Mouse (Mus musculus): ENCODE results near the gene Galnt16. TPM values are rescaled to one million over a fixed set of nuclear protein-coding genes. Genes with fewer than 3 reads are reported as not detected.

The Galnt16 gene
- polyA plus RNA-seq, 1 experiment: 30.7 TPM

DNA sequence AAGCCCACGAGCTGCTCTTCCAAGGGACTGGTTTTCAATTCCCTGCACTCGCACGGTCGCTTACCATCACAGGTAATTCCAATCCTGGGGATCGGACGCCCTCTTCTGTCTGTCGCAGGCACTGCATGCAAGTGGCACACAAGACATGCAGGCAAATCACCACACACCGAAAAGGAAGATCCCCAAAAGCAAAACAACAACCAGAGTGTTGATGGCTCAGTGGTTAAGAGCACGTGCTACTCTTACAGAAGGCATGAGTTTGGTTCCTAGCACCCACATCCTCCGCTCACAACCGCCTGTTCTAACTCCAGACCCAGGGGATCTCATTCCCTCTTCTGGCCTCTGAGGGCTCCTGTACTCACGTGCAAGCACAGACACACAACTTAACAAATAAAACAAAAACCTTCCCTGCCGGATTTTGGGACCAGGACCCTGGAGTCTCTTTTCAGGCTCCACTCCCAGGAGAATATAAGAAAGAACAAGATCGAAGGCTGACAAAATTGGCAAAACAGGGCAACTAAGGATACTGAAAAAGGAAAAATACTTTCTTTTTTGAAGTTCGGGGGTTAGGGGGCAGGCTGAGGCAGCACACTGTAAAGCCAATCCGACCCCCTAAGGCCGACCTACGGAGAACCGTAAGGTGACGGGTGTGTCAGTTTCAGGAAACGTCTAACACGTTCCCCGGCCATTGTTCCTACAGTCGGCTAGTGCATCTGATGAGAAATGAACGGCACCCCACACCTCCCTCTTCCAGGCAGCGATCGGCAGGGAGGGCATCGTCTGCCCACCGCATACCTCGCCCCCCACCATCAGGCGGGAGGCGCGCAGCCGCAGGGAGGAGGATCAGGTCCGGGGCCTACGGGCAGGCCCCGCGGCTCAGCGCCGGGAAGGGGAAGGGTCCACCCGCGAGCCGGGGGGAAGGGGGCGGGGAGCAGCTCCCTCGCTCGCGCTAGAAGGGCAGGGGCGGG, 124.9 kb downstream of the Galnt16 start:
- peak; percentile 40 for TF ChIP-seq CTCF (IDR thresholded peaks at IDR 0.05; ENCODE audit: extremely low read depth, insufficient read depth, low read length)
- TF ChIP-seq POLR2A (IDR thresholded peaks at IDR 0.05; ENCODE audit: extremely low read depth, insufficient read depth, low read length): no peak
- Histone ChIP-seq H3K4me3 (ENCODE audit: insufficient read depth, low read length) (peak overlapping the region; percentile 90), H3K27ac (ENCODE audit: insufficient read depth, low read length) (no peak overlapping the region), H3K4me1 (ENCODE audit: control insufficient read depth, insufficient read depth, low read length) (peaks cover 6% of the 10 kb centered on the region)

DNA sequence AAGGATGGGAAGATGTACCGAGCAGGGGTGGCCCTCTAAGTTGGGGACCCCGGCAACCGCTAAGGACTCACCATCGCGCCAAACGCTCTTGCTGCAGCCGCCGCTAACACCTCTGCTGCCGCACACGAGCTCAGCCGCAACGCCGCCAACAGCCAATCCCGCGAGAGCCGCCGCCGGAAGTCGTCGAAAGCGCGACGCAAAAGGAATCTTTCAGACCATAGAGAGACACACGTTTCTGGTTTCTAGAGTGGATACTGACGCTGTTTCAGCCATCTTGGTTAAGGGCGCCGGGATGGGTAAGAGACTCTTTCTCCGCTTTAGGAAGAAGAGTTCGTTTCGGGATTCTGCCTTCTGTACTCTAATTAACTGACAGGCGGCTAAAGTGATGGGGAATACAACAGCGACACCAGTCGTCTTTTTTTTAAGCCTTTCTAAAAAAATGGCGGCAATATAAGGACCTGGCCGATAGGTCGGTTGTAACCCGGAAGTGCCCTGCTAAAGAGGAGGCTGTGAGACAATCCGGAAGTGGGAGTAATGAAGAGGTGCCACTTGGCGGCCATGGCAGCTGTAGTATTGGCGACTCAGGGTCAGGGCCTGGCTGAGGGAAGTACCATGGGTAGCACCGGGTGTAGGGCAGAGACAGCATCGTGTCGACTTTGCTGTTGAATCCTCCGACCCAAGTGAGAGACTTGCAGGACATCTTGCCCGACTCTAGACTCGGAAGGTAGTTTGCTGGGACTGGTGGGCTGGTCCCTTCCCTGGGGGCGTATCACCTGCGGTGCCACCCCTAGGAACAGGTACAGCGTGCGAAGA, 125.8 kb downstream of the Galnt16 start, which contains the start of the genes Slc39a9 and Erh:
TSS of gene Slc39a9 (plus strand) at position 191 of the 813 bp plus-strand sequence.
TSS of gene Erh (minus strand) at position 649 of the 813 bp plus-strand sequence.
- peak within 1 kb of the TSS; percentile 90 for H3K4me3 ChIP-seq (ENCODE audit: insufficient read depth, low read length)
- peaks cover 6% of the 10 kb centered on the region for H3K4me1 ChIP-seq (ENCODE audit: control insufficient read depth, insufficient read depth, low read length)

DNA sequence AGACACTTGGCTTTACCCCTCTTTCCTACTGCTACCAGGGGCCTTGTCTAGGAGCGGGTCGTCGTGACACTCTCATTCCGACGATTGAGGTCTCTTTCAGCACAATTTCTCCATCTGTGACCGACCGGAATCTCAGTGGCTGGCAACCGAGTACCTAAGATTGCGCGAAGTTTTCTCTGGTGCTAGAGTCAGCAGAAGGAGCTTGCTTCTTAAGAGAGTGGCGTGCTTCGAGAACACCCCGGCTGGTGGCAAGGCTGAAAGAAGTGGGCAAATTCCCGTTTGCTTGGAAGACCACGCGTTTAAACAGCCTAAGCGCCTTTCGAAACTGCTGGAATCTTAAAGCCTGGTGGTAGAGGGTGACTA, 126.4 kb downstream of the Galnt16 start:
- Histone ChIP-seq H3K4me3 (ENCODE audit: insufficient read depth, low read length) (peak overlapping the region; percentile 90), H3K27ac (ENCODE audit: insufficient read depth, low read length) (no peak overlapping the region), H3K4me1 (ENCODE audit: control insufficient read depth, insufficient read depth, low read length) (peaks cover 6% of the 10 kb centered on the region)
- TF ChIP-seq POLR2A (IDR thresholded peaks at IDR 0.05; ENCODE audit: extremely low read depth, insufficient read depth, low read length): no peak
- TF ChIP-seq CTCF (IDR thresholded peaks at IDR 0.05; ENCODE audit: extremely low read depth, insufficient read depth, low read length): no peak

More for the DNA sequence above, 125.8 kb downstream of the Galnt16 start, which contains the start of the genes Slc39a9 and Erh:
- TF ChIP-seq CTCF (IDR thresholded peaks at IDR 0.05; ENCODE audit: extremely low read depth, insufficient read depth, low read length) (no peak), POLR2A (IDR thresholded peaks at IDR 0.05; ENCODE audit: extremely low read depth, insufficient read depth, low read length) (peak; percentile 77; the same call in 1 of the 2 replicates)
- no peak within 1 kb of the TSS; the same call in 1 of the 2 replicates for H3K27ac ChIP-seq (ENCODE audit: insufficient read depth, low read length)

DNA sequence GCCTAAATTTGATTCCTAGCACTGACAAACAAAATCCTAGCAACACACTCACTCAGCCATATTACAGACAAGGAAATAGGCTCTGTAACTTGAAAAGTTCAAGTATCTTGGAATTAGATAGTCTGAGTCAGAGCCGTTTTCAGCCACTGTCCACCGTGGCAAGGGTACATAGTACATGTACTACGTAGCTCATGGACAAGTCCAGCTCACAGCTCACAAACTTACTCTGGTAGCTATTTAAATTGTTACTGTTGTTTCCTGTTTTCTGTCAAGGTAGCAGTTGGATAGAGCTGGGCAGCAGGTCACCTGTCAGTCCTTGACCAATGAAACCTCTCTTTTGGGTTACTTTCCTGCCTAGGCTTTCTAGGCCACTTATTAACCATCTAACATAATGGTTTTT, 128.3 kb downstream of the Galnt16 start:
- peaks cover 6% of the 10 kb centered on the region for H3K4me1 ChIP-seq (ENCODE audit: control insufficient read depth, insufficient read depth, low read length)
- no peak overlapping the region for H3K27ac ChIP-seq (ENCODE audit: insufficient read depth, low read length)
- H3K4me3 ChIP-seq (ENCODE audit: insufficient read depth, low read length): no peak overlapping the region
- TF ChIP-seq POLR2A (IDR thresholded peaks at IDR 0.05; ENCODE audit: extremely low read depth, insufficient read depth, low read length) (no peak), CTCF (IDR thresholded peaks at IDR 0.05; ENCODE audit: extremely low read depth, insufficient read depth, low read length) (no peak)

DNA sequence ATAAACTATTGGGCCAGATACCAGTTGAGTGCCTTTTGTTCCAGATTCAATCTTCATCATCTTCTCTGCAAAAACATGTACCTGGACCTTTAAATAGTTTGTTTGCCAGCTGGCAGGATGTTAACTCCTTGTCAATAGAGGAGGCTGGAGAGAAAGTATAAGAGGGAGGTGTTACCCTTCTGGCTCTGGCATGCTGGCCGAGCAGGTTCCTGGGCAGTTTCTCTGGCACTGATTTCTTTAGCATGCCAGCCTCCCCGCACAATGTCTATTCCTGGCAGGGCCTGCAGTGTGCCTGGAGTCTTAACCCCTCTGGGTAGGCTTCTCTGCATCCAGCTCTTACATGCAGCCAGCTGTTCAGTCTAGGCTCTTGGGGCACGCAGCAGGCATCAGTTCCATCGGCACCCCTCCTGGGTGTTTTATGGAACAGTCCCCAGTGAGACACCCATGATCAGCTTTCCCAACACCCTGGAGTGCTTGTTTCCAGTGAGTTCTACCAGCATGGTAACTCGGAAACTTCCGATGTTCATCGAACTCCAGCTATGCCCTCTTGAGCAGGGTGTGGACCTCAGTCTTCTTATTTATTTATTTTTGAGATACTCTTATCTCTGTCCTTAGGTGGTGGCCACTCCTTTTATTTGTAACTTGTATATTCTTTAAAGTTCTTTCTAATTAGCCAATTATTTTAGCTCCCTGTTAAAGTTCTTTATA, 136.0 kb downstream of the Galnt16 start:
- H3K27ac ChIP-seq (ENCODE audit: insufficient read depth, low read length): no peak overlapping the region
- H3K4me3 ChIP-seq (ENCODE audit: insufficient read depth, low read length): no peak overlapping the region
- no peaks in the 10 kb centered on the region for H3K4me1 ChIP-seq (ENCODE audit: control insufficient read depth, insufficient read depth, low read length)
- TF ChIP-seq CTCF (IDR thresholded peaks at IDR 0.05; ENCODE audit: extremely low read depth, insufficient read depth, low read length): no peak
- TF ChIP-seq POLR2A (IDR thresholded peaks at IDR 0.05; ENCODE audit: extremely low read depth, insufficient read depth, low read length): no peak

DNA sequence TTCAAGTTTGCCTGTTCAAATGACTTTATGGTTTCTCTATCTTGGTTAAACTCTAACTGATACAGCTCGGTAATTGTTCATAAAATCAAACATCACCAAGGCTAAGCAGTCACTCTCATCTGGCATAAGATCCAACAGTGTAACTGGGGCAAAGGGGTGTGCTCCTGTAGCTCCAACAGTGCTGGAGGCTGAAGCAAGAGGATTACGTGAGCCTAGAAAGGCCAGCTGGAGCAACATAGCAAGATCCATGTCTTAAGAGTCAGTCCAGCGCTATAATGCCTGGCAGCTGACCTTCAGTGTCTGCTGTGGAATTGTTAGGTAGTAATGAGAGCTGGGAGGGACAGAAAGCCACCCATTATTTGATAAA, 136.6 kb downstream of the Galnt16 start:
- no peaks in the 10 kb centered on the region for H3K4me1 ChIP-seq (ENCODE audit: control insufficient read depth, insufficient read depth, low read length)
- no peak for TF ChIP-seq POLR2A (IDR thresholded peaks at IDR 0.05; ENCODE audit: extremely low read depth, insufficient read depth, low read length)
- TF ChIP-seq CTCF (IDR thresholded peaks at IDR 0.05; ENCODE audit: extremely low read depth, insufficient read depth, low read length): no peak
- no peak overlapping the region for H3K4me3 ChIP-seq (ENCODE audit: insufficient read depth, low read length)
- H3K27ac ChIP-seq (ENCODE audit: insufficient read depth, low read length): no peak overlapping the region

DNA sequence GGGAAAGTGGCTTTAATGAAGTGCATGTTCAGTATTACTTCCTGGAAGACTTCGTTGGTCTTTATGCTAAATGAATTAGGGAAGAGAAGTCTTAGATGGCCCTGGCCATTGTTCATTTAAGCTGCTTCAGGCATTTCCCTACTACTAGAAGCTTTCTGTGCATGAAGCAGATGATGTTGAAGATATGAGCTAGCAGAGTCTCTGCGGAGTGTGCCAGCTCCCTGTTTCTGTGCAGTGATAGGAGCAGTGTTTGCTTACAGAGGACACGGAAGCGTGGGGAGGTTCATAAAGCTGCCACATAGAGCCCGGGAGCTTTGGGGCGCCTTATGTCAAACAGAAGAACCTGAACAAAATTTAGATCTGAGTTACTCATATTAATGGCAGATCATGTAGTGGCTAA, 140.6 kb downstream of the Galnt16 start:
- TF ChIP-seq POLR2A (IDR thresholded peaks at IDR 0.05; ENCODE audit: extremely low read depth, insufficient read depth, low read length): no peak
- no peak for TF ChIP-seq CTCF (IDR thresholded peaks at IDR 0.05; ENCODE audit: extremely low read depth, insufficient read depth, low read length)
- no peak overlapping the region for H3K4me3 ChIP-seq (ENCODE audit: insufficient read depth, low read length)
- H3K4me1 ChIP-seq (ENCODE audit: control insufficient read depth, insufficient read depth, low read length): no peaks in the 10 kb centered on the region
- no peak overlapping the region for H3K27ac ChIP-seq (ENCODE audit: insufficient read depth, low read length)

DNA sequence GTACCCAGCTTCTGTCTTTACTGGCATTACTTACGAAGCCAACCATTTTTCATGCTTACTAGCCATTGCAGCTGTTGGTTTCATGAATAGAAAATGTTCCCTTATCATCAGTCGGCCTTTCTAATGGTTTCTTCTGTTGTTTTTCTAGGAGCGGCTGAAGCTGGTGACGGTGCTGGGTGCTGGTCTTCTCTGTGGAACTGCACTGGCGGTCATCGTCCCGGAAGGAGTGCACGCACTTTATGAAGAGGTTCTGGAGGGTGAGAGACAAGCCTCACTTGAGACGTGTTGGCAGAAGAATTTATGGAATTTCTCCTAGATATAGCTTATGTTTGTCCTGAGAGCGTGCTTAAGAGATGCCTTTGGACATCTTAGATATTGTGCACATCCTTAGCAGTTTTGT, 144.2 kb downstream of the Galnt16 start:
- H3K27ac ChIP-seq (ENCODE audit: insufficient read depth, low read length): no peak overlapping the region
- TF ChIP-seq CTCF (IDR thresholded peaks at IDR 0.05; ENCODE audit: extremely low read depth, insufficient read depth, low read length) (no peak), POLR2A (IDR thresholded peaks at IDR 0.05; ENCODE audit: extremely low read depth, insufficient read depth, low read length) (no peak)
- no peak overlapping the region for H3K4me3 ChIP-seq (ENCODE audit: insufficient read depth, low read length)
- no peaks in the 10 kb centered on the region for H3K4me1 ChIP-seq (ENCODE audit: control insufficient read depth, insufficient read depth, low read length)

DNA sequence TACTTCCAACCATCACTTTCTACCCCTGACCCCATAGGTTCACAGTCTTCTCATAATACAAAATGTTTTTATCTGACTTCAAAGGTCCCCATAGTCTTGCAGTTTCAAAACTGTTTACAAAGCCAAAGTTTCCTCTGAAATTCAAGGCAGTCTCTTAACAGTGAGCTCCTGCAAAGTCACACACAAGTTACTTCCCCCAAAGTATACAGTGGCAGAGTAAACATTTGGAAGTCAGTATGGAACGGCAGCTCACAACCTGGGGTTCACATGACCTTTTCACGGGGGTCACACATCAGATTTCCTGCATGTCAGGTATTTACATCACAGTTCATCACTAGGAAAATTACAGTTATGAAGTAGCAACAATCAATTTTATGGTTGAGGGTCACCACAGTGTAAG, 145.9 kb downstream of the Galnt16 start:
- TF ChIP-seq POLR2A (IDR thresholded peaks at IDR 0.05; ENCODE audit: extremely low read depth, insufficient read depth, low read length) (no peak), CTCF (IDR thresholded peaks at IDR 0.05; ENCODE audit: extremely low read depth, insufficient read depth, low read length) (no peak)
- H3K4me3 ChIP-seq (ENCODE audit: insufficient read depth, low read length): no peak overlapping the region
- no peak overlapping the region for H3K27ac ChIP-seq (ENCODE audit: insufficient read depth, low read length)
- no peaks in the 10 kb centered on the region for H3K4me1 ChIP-seq (ENCODE audit: control insufficient read depth, insufficient read depth, low read length)

Measured in cortical plate, adult 2 months (tissue).